Mouse (Mus musculus): ENCODE data around the gene Wls. TPM values are rescaled to one million over a fixed set of nuclear protein-coding genes. Genes with fewer than 3 reads are reported as not detected.

The Wls gene
- polyA plus RNA-seq (2014; fragmentation: Nextera tagmentation; extraction: Ambion mirVana), result 128 and 156 TPM in 2 replicates

- no peaks in the 10 kb centered on the region for H3K27me3 ChIP-seq (ENCODE audit: control insufficient read depth, insufficient read depth, low read length)
- peak; percentile 94 for ATAC-seq (replicated peaks; ENCODE audit: insufficient number of reproducible peaks, low FRiP score, low TSS enrichment)
- WGBS (ENCODE audit: insufficient replicate concordance), result 0% methylated on average over 17 of the region's 21 CpGs
- H3K27ac ChIP-seq (ENCODE audit: low read depth, low read length), result peak within 1 kb of the TSS; percentile 90
- no peaks in the 10 kb centered on the region for H3K9me3 ChIP-seq (replicated peaks; ENCODE audit: control insufficient read depth, low read length)
- peaks cover 7% of the 10 kb centered on the region for H3K4me1 ChIP-seq (ENCODE audit: control insufficient read depth, insufficient read depth, low read length)
- peak within 1 kb of the TSS; percentile 89 for H3K9ac ChIP-seq (ENCODE audit: low read depth, low read length)
- peak within 1 kb of the TSS; percentile 86 for H3K4me2 ChIP-seq
- H3K36me3 ChIP-seq (ENCODE audit: control insufficient read depth, insufficient read depth, low read length), result no peaks in the 10 kb centered on the region
- H3K4me3 ChIP-seq (ENCODE audit: low read depth, low read length), result peak within 1 kb of the TSS; percentile 78
Measured at GRCm38 (mm10) chr3:159839481-159839880, at the start of gene Wls. Wls (plus strand) TSS chr3:159839672.

- no peaks in the 10 kb centered on the region for H3K9me3 ChIP-seq (replicated peaks; ENCODE audit: control insufficient read depth, low read length)
- H3K27me3 ChIP-seq (ENCODE audit: control insufficient read depth, insufficient read depth, low read length), result no peaks in the 10 kb centered on the region
- no peak overlapping the region for H3K27ac ChIP-seq (ENCODE audit: low read depth, low read length)
- no peak overlapping the region for H3K9ac ChIP-seq (ENCODE audit: low read depth, low read length)
- ATAC-seq (replicated peaks; ENCODE audit: insufficient number of reproducible peaks, low FRiP score, low TSS enrichment), result no peak
- H3K4me2 ChIP-seq, result no peak overlapping the region
- H3K36me3 ChIP-seq (ENCODE audit: control insufficient read depth, insufficient read depth, low read length), result no peaks in the 10 kb centered on the region
- H3K4me1 ChIP-seq (ENCODE audit: control insufficient read depth, insufficient read depth, low read length), result no peaks in the 10 kb centered on the region; the same call in 1 of the 2 replicates
- H3K4me3 ChIP-seq (ENCODE audit: low read depth, low read length), result no peak overlapping the region
- WGBS (ENCODE audit: insufficient replicate concordance), result 73% methylated on average over 2 of the region's 2 CpGs
Measured at GRCm38 (mm10) chr3:159789781-159790180, 49.7 kb upstream of the Wls start.

GRCm38 (mm10) chr3:159831535-159831934 is 7.9 kb upstream of the Wls start:
- Histone ChIP-seq H3K27ac (ENCODE audit: low read depth, low read length) (no peak overlapping the region), H3K4me2 (no peak overlapping the region), H3K9ac (ENCODE audit: low read depth, low read length) (no peak overlapping the region), H3K9me3 (replicated peaks; ENCODE audit: control insufficient read depth, low read length) (no peaks in the 10 kb centered on the region), H3K4me3 (ENCODE audit: low read depth, low read length) (no peak overlapping the region), H3K4me1 (ENCODE audit: control insufficient read depth, insufficient read depth, low read length) (no peaks in the 10 kb centered on the region), H3K36me3 (ENCODE audit: control insufficient read depth, insufficient read depth, low read length) (no peaks in the 10 kb centered on the region), H3K27me3 (ENCODE audit: control insufficient read depth, insufficient read depth, low read length) (no peaks in the 10 kb centered on the region)
- no peak for ATAC-seq (replicated peaks; ENCODE audit: insufficient number of reproducible peaks, low FRiP score, low TSS enrichment)

GRCm38 (mm10) chr3:159840002-159840816 is 737 bp downstream of the Wls start:
- no peaks in the 10 kb centered on the region for H3K36me3 ChIP-seq (ENCODE audit: control insufficient read depth, insufficient read depth, low read length)
- peak overlapping the region; percentile 90 for H3K27ac ChIP-seq (ENCODE audit: low read depth, low read length)
- peak; percentile 65 for ATAC-seq (replicated peaks; ENCODE audit: insufficient number of reproducible peaks, low FRiP score, low TSS enrichment)
- peak overlapping the region; percentile 78 for H3K4me3 ChIP-seq (ENCODE audit: low read depth, low read length)
- peaks cover 7% of the 10 kb centered on the region for H3K4me1 ChIP-seq (ENCODE audit: control insufficient read depth, insufficient read depth, low read length)
- peak overlapping the region; percentile 86 for H3K4me2 ChIP-seq
- H3K9me3 ChIP-seq (replicated peaks; ENCODE audit: control insufficient read depth, low read length), result no peaks in the 10 kb centered on the region
- under 1% methylated on average over 27 of the region's 27 CpGs for WGBS (ENCODE audit: insufficient replicate concordance)
- peak overlapping the region; percentile 89 for H3K9ac ChIP-seq (ENCODE audit: low read depth, low read length)
- H3K27me3 ChIP-seq (ENCODE audit: control insufficient read depth, insufficient read depth, low read length), result no peaks in the 10 kb centered on the region

- Histone ChIP-seq H3K9ac (ENCODE audit: low read depth, low read length) (peak overlapping the region; percentile 89), H3K9me3 (replicated peaks; ENCODE audit: control insufficient read depth, low read length) (no peaks in the 10 kb centered on the region), H3K27ac (ENCODE audit: low read depth, low read length) (peak overlapping the region; percentile 90), H3K36me3 (ENCODE audit: control insufficient read depth, insufficient read depth, low read length) (no peaks in the 10 kb centered on the region), H3K27me3 (ENCODE audit: control insufficient read depth, insufficient read depth, low read length) (no peaks in the 10 kb centered on the region), H3K4me3 (ENCODE audit: low read depth, low read length) (peak overlapping the region; percentile 78), H3K4me1 (ENCODE audit: control insufficient read depth, insufficient read depth, low read length) (peaks cover 7% of the 10 kb centered on the region), H3K4me2 (peak overlapping the region; percentile 86)
- ATAC-seq (replicated peaks; ENCODE audit: insufficient number of reproducible peaks, low FRiP score, low TSS enrichment), result no peak
- WGBS (ENCODE audit: insufficient replicate concordance), result under 1% methylated on average over 12 of the region's 12 CpGs
Measured at GRCm38 (mm10) chr3:159840817-159841390, 1.4 kb downstream of the Wls start.

- H3K27me3 ChIP-seq (ENCODE audit: control insufficient read depth, insufficient read depth, low read length), result no peaks in the 10 kb centered on the region
- H3K27ac ChIP-seq (ENCODE audit: low read depth, low read length), result peak overlapping the region; percentile 90
- peak overlapping the region; percentile 86 for H3K4me2 ChIP-seq
- peak overlapping the region; percentile 78 for H3K4me3 ChIP-seq (ENCODE audit: low read depth, low read length)
- H3K9ac ChIP-seq (ENCODE audit: low read depth, low read length), result peak overlapping the region; percentile 89
- no peaks in the 10 kb centered on the region for H3K9me3 ChIP-seq (replicated peaks; ENCODE audit: control insufficient read depth, low read length)
- H3K4me1 ChIP-seq (ENCODE audit: control insufficient read depth, insufficient read depth, low read length), result peaks cover 7% of the 10 kb centered on the region
- no peaks in the 10 kb centered on the region for H3K36me3 ChIP-seq (ENCODE audit: control insufficient read depth, insufficient read depth, low read length)
- 16% methylated on average over 3 of the region's 3 CpGs for WGBS (ENCODE audit: insufficient replicate concordance)
- ATAC-seq (replicated peaks; ENCODE audit: insufficient number of reproducible peaks, low FRiP score, low TSS enrichment), result no peak
Measured at GRCm38 (mm10) chr3:159841458-159841857, 2.0 kb downstream of the Wls start.

- Histone ChIP-seq H3K9me3 (replicated peaks; ENCODE audit: control insufficient read depth, low read length) (no peaks in the 10 kb centered on the region), H3K27me3 (ENCODE audit: control insufficient read depth, insufficient read depth, low read length) (no peaks in the 10 kb centered on the region), H3K4me2 (no peak overlapping the region), H3K36me3 (ENCODE audit: control insufficient read depth, insufficient read depth, low read length) (no peaks in the 10 kb centered on the region), H3K4me1 (ENCODE audit: control insufficient read depth, insufficient read depth, low read length) (peaks cover 12% of the 10 kb centered on the region), H3K9ac (ENCODE audit: low read depth, low read length) (no peak overlapping the region), H3K4me3 (ENCODE audit: low read depth, low read length) (no peak overlapping the region), H3K27ac (ENCODE audit: low read depth, low read length) (no peak overlapping the region)
- 73% methylated on average over 4 of the region's 4 CpGs for WGBS (ENCODE audit: insufficient replicate concordance)
- no peak for ATAC-seq (replicated peaks; ENCODE audit: insufficient number of reproducible peaks, low FRiP score, low TSS enrichment)
Measured at GRCm38 (mm10) chr3:159843135-159843534, 3.7 kb downstream of the Wls start.

- no peaks in the 10 kb centered on the region for H3K9me3 ChIP-seq (replicated peaks; ENCODE audit: control insufficient read depth, low read length)
- no peak overlapping the region for H3K4me3 ChIP-seq (ENCODE audit: low read depth, low read length)
- H3K27ac ChIP-seq (ENCODE audit: low read depth, low read length), result 0 out of 2 replicates have a peak overlapping the region, but pooled peaks have one; percentile 54
- H3K36me3 ChIP-seq (ENCODE audit: control insufficient read depth, insufficient read depth, low read length), result no peaks in the 10 kb centered on the region
- H3K9ac ChIP-seq (ENCODE audit: low read depth, low read length), result no peak overlapping the region
- H3K4me2 ChIP-seq, result peak overlapping the region; percentile 27
- ATAC-seq (replicated peaks; ENCODE audit: insufficient number of reproducible peaks, low FRiP score, low TSS enrichment), result peak; percentile 75; the same call in 1 of the 2 replicates
- no peaks in the 10 kb centered on the region for H3K27me3 ChIP-seq (ENCODE audit: control insufficient read depth, insufficient read depth, low read length)
- WGBS (ENCODE audit: insufficient replicate concordance), result 32% methylated on average over 2 of the region's 2 CpGs
- H3K4me1 ChIP-seq (ENCODE audit: control insufficient read depth, insufficient read depth, low read length), result 0 out of 2 replicates have a peak, but pooled peaks cover 6% of the 10 kb centered on the region
Measured at GRCm38 (mm10) chr3:159847410-159848016, 8.0 kb downstream of the Wls start.

All from heart, embryonic 11.5 days (tissue).